Mouse (Mus musculus): ENCODE measurements around the gene Abcb11.

Gene Abcb11

GRCm38 (mm10) chr2:69188732-69189131 lies 153.7 kb downstream of the Abcb11 start:
- in situ Hi-C loops (cut with MseI, MboI) = no loop called here

Data from mouse trophoblast stem cell (cell line).